Mouse (Mus musculus): ENCODE results near the gene Cd86.

- TF ChIP-seq POLR2A (IDR thresholded peaks at IDR 0.05; ENCODE audit: control insufficient read depth, low read depth, low read length) (no peak), CTCF (IDR thresholded peaks at IDR 0.05; ENCODE audit: control insufficient read depth, insufficient read depth, insufficient replicate concordance, low read depth, low read length) (no peak)
These were observed 40.0 kb downstream of the Cd86 start for GRCm38 (mm10) chr16:36625909-36626308.
